Mouse (Mus musculus) kidney, embryonic 15.5 days (tissue): ENCODE measurements around the gene Esr1. TPM values are rescaled to one million over a fixed set of nuclear protein-coding genes. Genes with fewer than 3 reads are reported as not detected.
"Not testable (repeated sequence)": the region's sequence is repeated elsewhere in the genome, so short reads cannot be mapped to it uniquely, and the experiment has no call there.

Experiments used
- ATAC-seq: fragments of 200-750 bp; cut with Nextera tagmentation; replicated peaks from 2 replicates; pipeline ENCODE4 v1.8.0; 2017; ENCODE audit warnings: moderate TSS enrichment; ENCODE audit not compliant: low FRiP score
- H3K27ac ChIP-seq: fragments of 300-500 bp; sonication (generic); 2 replicates; pipeline ENCODE4 v1.5.1; 2015; ENCODE audit warnings: mild to moderate bottlenecking, inconsistent platforms
- H3K27me3 ChIP-seq: fragments of 300-500 bp; sonication (generic); 2 replicates; pipeline ENCODE4 v1.6.1; 2015; ENCODE audit warnings: inconsistent platforms
- H3K36me3 ChIP-seq: fragments of 300-500 bp; sonication (generic); 2 replicates; pipeline ENCODE4 v1.6.1; 2015; ENCODE audit warnings: inconsistent platforms
- H3K4me1 ChIP-seq: fragments of 300-500 bp; sonication (generic); 2 replicates; pipeline ENCODE4 v1.6.1; 2015; ENCODE audit warnings: inconsistent platforms
- H3K4me2 ChIP-seq: fragments of 300-500 bp; sonication (generic); 2 replicates; pipeline ENCODE4 v1.6.1; 2015; ENCODE audit warnings: moderate library complexity, mild to moderate bottlenecking, inconsistent platforms
- H3K4me3 ChIP-seq: fragments of 300-500 bp; sonication (generic); replicated peaks from 2 replicates; pipeline ENCODE4 v1.5.1; 2015; ENCODE audit warnings: mild to moderate bottlenecking, inconsistent platforms
- H3K9ac ChIP-seq: fragments of 300-500 bp; sonication (generic); 2 replicates; pipeline ENCODE4 v1.6.1; 2015; ENCODE audit warnings: mild to moderate bottlenecking, inconsistent platforms
- H3K9me3 ChIP-seq: fragments of 300-500 bp; sonication (generic); replicated peaks from 2 replicates; pipeline ENCODE4 v1.6.1; 2016; ENCODE audit warnings: inconsistent platforms
- WGBS: fragments of 180-500 bp; shearing (Covaris S2); methylation state at CpG from one replicate; pipeline ENCODE4 v1.1.7; 2015; ENCODE audit warnings: mixed read lengths; 5-methylcytosine and 5-hydroxymethylcytosine counted together
- polyA plus RNA-seq: library from polyadenylated mRNA; unstranded; fragments of >200 nt; fragmentation: Nextera tagmentation; extraction: Ambion mirVana; gene quantifications from 2 replicates; pipeline ENCODE4 v1.2.1, GENCODE M21; 2015

Esr1 gene
- polyA plus RNA-seq, 1 experiment from 2014 or later: 2.2 TPM

- peaks cover 60% of the 10 kb centered on the region for H3K27me3 ChIP-seq
- no peak overlapping the region for H3K9ac ChIP-seq
- H3K4me3 ChIP-seq: no peak overlapping the region
- H3K36me3 ChIP-seq: no peaks in the 10 kb centered on the region
- no peak for ATAC-seq
- WGBS: 62% methylated on average over 10 of the region's 10 CpGs
- peaks cover 21% of the 10 kb centered on the region for H3K4me1 ChIP-seq
- H3K4me2 ChIP-seq: no peak overlapping the region
- no peaks in the 10 kb centered on the region for H3K9me3 ChIP-seq
- H3K27ac ChIP-seq: no peak overlapping the region
Measured at GRCm38 (mm10) chr10:4713398-4713797, 102.0 kb downstream of the Esr1 start.

GRCm38 (mm10) chr10:4724851-4725250 is 113.5 kb downstream of the Esr1 start:
- Histone ChIP-seq H3K4me2 (no peak overlapping the region), H3K4me1 (no peaks in the 10 kb centered on the region), H3K27me3 (no peaks in the 10 kb centered on the region), H3K4me3 (no peak overlapping the region), H3K36me3 (no peaks in the 10 kb centered on the region), H3K9me3 (no peaks in the 10 kb centered on the region), H3K27ac (no peak overlapping the region), H3K9ac (no peak overlapping the region)
- WGBS: 41% methylated on average over 3 of the region's 3 CpGs
- no peak for ATAC-seq

GRCm38 (mm10) chr10:4726141-4726540 is 114.7 kb downstream of the Esr1 start:
- H3K9ac ChIP-seq: no peak overlapping the region
- 83% methylated on average over 6 of the region's 6 CpGs for WGBS
- no peaks in the 10 kb centered on the region for H3K9me3 ChIP-seq
- H3K4me2 ChIP-seq: no peak overlapping the region
- no peaks in the 10 kb centered on the region for H3K4me1 ChIP-seq
- H3K27ac ChIP-seq: no peak overlapping the region
- H3K36me3 ChIP-seq: no peaks in the 10 kb centered on the region
- no peak for ATAC-seq
- H3K27me3 ChIP-seq: no peaks in the 10 kb centered on the region
- H3K4me3 ChIP-seq: no peak overlapping the region

- no peak for ATAC-seq
Measured at GRCm38 (mm10) chr10:4732328-4732727, 120.9 kb downstream of the Esr1 start.

GRCm38 (mm10) chr10:4733987-4734386 is 122.6 kb downstream of the Esr1 start:
- ATAC-seq: no peak
- H3K9ac ChIP-seq: no peak overlapping the region
- no peaks in the 10 kb centered on the region for H3K36me3 ChIP-seq
- H3K27ac ChIP-seq: no peak overlapping the region
- no peaks in the 10 kb centered on the region for H3K27me3 ChIP-seq
- 56% methylated on average over 6 of the region's 6 CpGs for WGBS
- no peak overlapping the region for H3K4me2 ChIP-seq
- H3K4me3 ChIP-seq: no peak overlapping the region
- no peaks in the 10 kb centered on the region for H3K9me3 ChIP-seq
- no peaks in the 10 kb centered on the region for H3K4me1 ChIP-seq

More at GRCm38 (mm10) chr10:4732328-4732727, 120.9 kb downstream of the Esr1 start:
- no peaks in the 10 kb centered on the region for H3K27me3 ChIP-seq
- H3K4me2 ChIP-seq: no peak overlapping the region
- no peak overlapping the region for H3K9ac ChIP-seq
- H3K9me3 ChIP-seq: no peaks in the 10 kb centered on the region
- H3K4me1 ChIP-seq: no peaks in the 10 kb centered on the region
- 49% methylated on average over 2 of the region's 2 CpGs for WGBS
- H3K4me3 ChIP-seq: no peak overlapping the region
- no peak overlapping the region for H3K27ac ChIP-seq
- no peaks in the 10 kb centered on the region for H3K36me3 ChIP-seq

- no peak overlapping the region for H3K4me2 ChIP-seq
- no peak overlapping the region for H3K27ac ChIP-seq
- H3K9me3 ChIP-seq: no peaks in the 10 kb centered on the region
- H3K36me3 ChIP-seq: no peaks in the 10 kb centered on the region
- no peak for ATAC-seq
- WGBS: 93% methylated on average over 2 of the region's 2 CpGs
- no peaks in the 10 kb centered on the region for H3K4me1 ChIP-seq
- H3K4me3 ChIP-seq: no peak overlapping the region
- H3K27me3 ChIP-seq: no peaks in the 10 kb centered on the region
- no peak overlapping the region for H3K9ac ChIP-seq
Measured at GRCm38 (mm10) chr10:4734942-4735341, 123.5 kb downstream of the Esr1 start.

GRCm38 (mm10) chr10:4738311-4738710 is 126.9 kb downstream of the Esr1 start:
- Histone ChIP-seq H3K27ac (no peak overlapping the region), H3K4me3 (no peak overlapping the region), H3K4me2 (no peak overlapping the region), H3K9ac (no peak overlapping the region), H3K9me3 (no peaks in the 10 kb centered on the region), H3K4me1 (no peaks in the 10 kb centered on the region), H3K36me3 (no peaks in the 10 kb centered on the region), H3K27me3 (no peaks in the 10 kb centered on the region)
- ATAC-seq: no peak
- 90% methylated on average over 2 of the region's 2 CpGs for WGBS

- H3K4me3 ChIP-seq, H3K4me1 ChIP-seq, H3K9me3 ChIP-seq, H3K27me3 ChIP-seq, H3K27ac ChIP-seq, H3K36me3 ChIP-seq, ATAC-seq, H3K4me2 ChIP-seq, H3K9ac ChIP-seq: not testable (repeated sequence)
- WGBS: 73% methylated on average over 1 of the region's 1 CpGs
Measured at GRCm38 (mm10) chr10:4751091-4751490, 139.7 kb downstream of the Esr1 start.

GRCm38 (mm10) chr10:4752977-4753376 is 141.6 kb downstream of the Esr1 start:
- no peak overlapping the region for H3K27ac ChIP-seq
- no peaks in the 10 kb centered on the region for H3K27me3 ChIP-seq
- no peaks in the 10 kb centered on the region for H3K9me3 ChIP-seq
- H3K36me3 ChIP-seq: no peaks in the 10 kb centered on the region
- H3K4me2 ChIP-seq: no peak overlapping the region
- no peaks in the 10 kb centered on the region for H3K4me1 ChIP-seq
- no peak overlapping the region for H3K4me3 ChIP-seq
- ATAC-seq: no peak
- WGBS: 86% methylated on average over 4 of the region's 4 CpGs
- no peak overlapping the region for H3K9ac ChIP-seq

- Histone ChIP-seq H3K36me3 (no peaks in the 10 kb centered on the region), H3K9ac (no peak overlapping the region), H3K4me2 (no peak overlapping the region), H3K4me1 (no peaks in the 10 kb centered on the region), H3K27me3 (no peaks in the 10 kb centered on the region), H3K4me3 (no peak overlapping the region), H3K9me3 (no peaks in the 10 kb centered on the region), H3K27ac (no peak overlapping the region)
- no peak for ATAC-seq
- WGBS: 86% methylated on average over 3 of the region's 3 CpGs
Measured at GRCm38 (mm10) chr10:4775541-4775940, 164.1 kb downstream of the Esr1 start.

GRCm38 (mm10) chr10:4776007-4776713 is 164.8 kb downstream of the Esr1 start:
- Histone ChIP-seq H3K27ac (no peak overlapping the region), H3K9ac (no peak overlapping the region), H3K4me2 (no peak overlapping the region), H3K9me3 (no peaks in the 10 kb centered on the region), H3K27me3 (no peaks in the 10 kb centered on the region), H3K36me3 (no peaks in the 10 kb centered on the region), H3K4me3 (no peak overlapping the region), H3K4me1 (no peaks in the 10 kb centered on the region)
- WGBS: 72% methylated on average over 6 of the region's 6 CpGs
- ATAC-seq: no peak

GRCm38 (mm10) chr10:4776714-4777090 is 165.3 kb downstream of the Esr1 start:
- Histone ChIP-seq H3K4me3 (no peak overlapping the region), H3K9ac (no peak overlapping the region), H3K9me3 (no peaks in the 10 kb centered on the region), H3K36me3 (no peaks in the 10 kb centered on the region), H3K4me2 (no peak overlapping the region), H3K27me3 (no peaks in the 10 kb centered on the region), H3K27ac (no peak overlapping the region), H3K4me1 (no peaks in the 10 kb centered on the region)
- ATAC-seq: no peak
- WGBS: 67% methylated on average over 4 of the region's 4 CpGs

- H3K4me2 ChIP-seq: no peak overlapping the region
- H3K4me1 ChIP-seq: no peaks in the 10 kb centered on the region
- H3K27me3 ChIP-seq: no peaks in the 10 kb centered on the region
- no peak overlapping the region for H3K9ac ChIP-seq
- no peak for ATAC-seq
- 34% methylated on average over 3 of the region's 3 CpGs for WGBS
- H3K4me3 ChIP-seq: no peak overlapping the region
- H3K27ac ChIP-seq: no peak overlapping the region
- no peaks in the 10 kb centered on the region for H3K36me3 ChIP-seq
- no peaks in the 10 kb centered on the region for H3K9me3 ChIP-seq
Measured at GRCm38 (mm10) chr10:4777996-4778395, 166.6 kb downstream of the Esr1 start.
